Mouse (Mus musculus) G1E (cell line): ENCODE data around the gene Fcgr2b.

ENCODE experiments used
- CTCF ChIP-seq: IDR thresholded peaks from 2 replicates; pipeline ENCODE4 v1.5.1; 2012; ENCODE audit warnings: low read depth, low read length, inconsistent platforms, mixed read lengths
- GATA1 ChIP-seq: IDR thresholded peaks from 2 replicates; pipeline ENCODE4 v1.6.1; 2012; ENCODE audit warnings: borderline replicate concordance, low read length, inconsistent platforms, mixed read lengths
- GATA2 ChIP-seq: IDR thresholded peaks from 2 replicates; pipeline ENCODE4 v1.6.1; 2012; ENCODE audit warnings: low read depth, low read length, inconsistent platforms, borderline replicate concordance
- POLR2AphosphoS5 ChIP-seq: IDR thresholded peaks from 2 replicates; pipeline ENCODE4 v1.6.1; 2012; ENCODE audit warnings: low read depth, low read length, inconsistent platforms; ENCODE audit not compliant: insufficient replicate concordance
- TAL1 ChIP-seq: conservative IDR thresholded peaks from 2 replicates; pipeline ENCODE4 v1.6.1; 2012; ENCODE audit warnings: low read depth, low read length, inconsistent platforms, mixed read lengths

- TF ChIP-seq CTCF (no peak), GATA2 (no peak), GATA1 (no peak), TAL1 (no peak), POLR2AphosphoS5 (no peak)
Measured at GRCm38 (mm10) chr1:170983066-170983465, 6.7 kb upstream of the Fcgr2b start.
